Mouse (Mus musculus) kidney, embryonic 16.5 days (tissue): ENCODE measurements at regions not wholly inside any gene's neighbourhood (a gene's known extent, or its start where the extent isn't known, plus 50 kb on each side); places are given as distances from the start of the nearest gene placed in this dataset.
"Not testable (repeated sequence)": the region's sequence is repeated elsewhere in the genome, so short reads cannot be mapped to it uniquely, and the experiment has no call there.

Experiments used
- ATAC-seq: fragments of 200-750 bp; cut with Nextera tagmentation; 2 replicates; pipeline ENCODE4 v1.8.0; 2017; ENCODE audit warnings: moderate TSS enrichment; ENCODE audit not compliant: low FRiP score, low TSS enrichment
- H3K27ac ChIP-seq: fragments of 300-500 bp; sonication (generic); 2 replicates; pipeline ENCODE4 v1.5.1; 2014; ENCODE audit warnings: low read length
- H3K27me3 ChIP-seq: fragments of 300-500 bp; sonication (generic); 2 replicates; pipeline ENCODE4 v1.6.1; 2014; ENCODE audit warnings: low read length, control low read depth, mixed read lengths; ENCODE audit not compliant: insufficient read depth
- H3K36me3 ChIP-seq: fragments of 300-500 bp; sonication (generic); 2 replicates; pipeline ENCODE4 v1.6.1; 2014; ENCODE audit warnings: low read length, control low read depth, mixed read lengths; ENCODE audit not compliant: insufficient read depth
- H3K4me1 ChIP-seq: fragments of 300-500 bp; sonication (generic); 2 replicates; pipeline ENCODE4 v1.6.1; 2014; ENCODE audit warnings: low read length, control low read depth, mixed read lengths; ENCODE audit not compliant: insufficient read depth
- H3K4me2 ChIP-seq: fragments of 300-500 bp; sonication (generic); replicated peaks from 2 replicates; pipeline ENCODE4 v1.6.1; 2014; ENCODE audit warnings: low read depth, low read length
- H3K4me3 ChIP-seq: fragments of 300-500 bp; sonication (generic); 2 replicates; pipeline ENCODE4 v1.5.1; 2014; ENCODE audit warnings: mild to moderate bottlenecking, low read length
- H3K9ac ChIP-seq: fragments of 300-500 bp; sonication (generic); replicated peaks from 2 replicates; pipeline ENCODE4 v1.6.1; 2014; ENCODE audit warnings: low read length
- H3K9me3 ChIP-seq: fragments of 300-500 bp; sonication (generic); 2 replicates; pipeline ENCODE4 v1.6.1; 2016; ENCODE audit warnings: low read length, control low read depth
- WGBS: fragments of 180-500 bp; shearing (Covaris S2); extraction: QIAGEN DNeasy Blood & Tissue Kit; methylation state at CpG from one replicate; pipeline ENCODE4 v1.1.7; 2014; 5-methylcytosine and 5-hydroxymethylcytosine counted together

DNA sequence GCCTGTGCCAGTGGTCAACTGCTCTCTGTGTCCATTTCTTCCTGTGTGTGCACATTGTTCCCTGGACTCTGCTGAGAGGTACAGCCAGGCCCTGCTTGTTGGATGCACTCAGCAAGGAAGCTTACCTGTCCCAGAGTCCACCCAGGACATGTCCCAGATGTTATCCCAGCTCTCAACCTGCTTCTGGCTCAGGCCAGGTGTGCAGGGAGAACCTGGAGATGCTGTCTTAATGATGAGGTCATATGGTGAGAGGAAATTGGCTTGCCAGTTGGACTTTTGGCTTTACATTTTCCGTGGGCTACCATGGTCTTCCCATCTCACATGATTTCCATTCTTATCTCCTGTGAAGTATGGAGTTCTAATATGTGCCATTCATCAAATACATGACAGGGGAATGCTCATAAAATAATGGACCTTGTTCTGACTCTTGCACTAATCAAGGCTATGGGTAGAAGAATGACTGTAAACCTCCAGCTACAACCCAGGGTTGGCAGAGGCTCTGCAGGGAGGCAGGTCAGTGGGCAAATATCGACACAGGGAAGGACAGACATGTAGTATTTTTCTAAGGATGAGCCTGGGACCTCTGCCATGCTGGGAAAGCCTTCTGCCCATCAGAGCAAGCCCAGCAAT, 289.9 kb upstream of the 3110018I06Rik start:
- Histone ChIP-seq H3K4me2 (no peak overlapping the region), H3K27me3 (no peaks in the 10 kb centered on the region), H3K27ac (no peak overlapping the region), H3K4me1 (no peaks in the 10 kb centered on the region), H3K36me3 (no peaks in the 10 kb centered on the region), H3K9ac (no peak overlapping the region), H3K4me3 (no peak overlapping the region), H3K9me3 (no peaks in the 10 kb centered on the region)
- WGBS, result 75% methylated on average over 2 of the region's 2 CpGs
- ATAC-seq, result no peak

DNA sequence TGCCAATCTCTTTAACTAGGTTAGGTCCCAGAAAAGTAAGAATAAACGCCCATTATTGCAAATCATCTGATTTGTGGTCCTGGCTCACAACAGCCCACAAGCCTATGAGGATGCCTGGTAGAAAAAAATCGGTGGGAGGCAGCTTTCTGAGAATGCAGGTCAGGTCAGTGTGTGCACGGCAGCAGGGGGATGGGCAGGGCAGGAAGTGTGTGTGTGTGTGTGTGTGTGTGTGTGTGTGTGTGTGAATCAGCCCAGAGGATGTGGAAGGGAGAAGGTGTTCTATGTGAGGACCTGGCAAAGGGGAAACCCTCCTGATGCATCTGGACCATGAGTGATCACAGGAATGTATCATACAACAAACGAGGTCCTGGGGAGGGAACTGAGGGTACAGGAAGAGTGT, 287.5 kb upstream of the 3110018I06Rik start:
- Histone ChIP-seq H3K27ac (no peak overlapping the region), H3K4me1 (no peaks in the 10 kb centered on the region), H3K9ac (no peak overlapping the region), H3K4me3 (no peak overlapping the region), H3K9me3 (no peaks in the 10 kb centered on the region), H3K36me3 (no peaks in the 10 kb centered on the region), H3K27me3 (no peaks in the 10 kb centered on the region), H3K4me2 (no peak overlapping the region)
- WGBS, result 52% methylated on average over 4 of the region's 4 CpGs
- ATAC-seq, result no peak

DNA sequence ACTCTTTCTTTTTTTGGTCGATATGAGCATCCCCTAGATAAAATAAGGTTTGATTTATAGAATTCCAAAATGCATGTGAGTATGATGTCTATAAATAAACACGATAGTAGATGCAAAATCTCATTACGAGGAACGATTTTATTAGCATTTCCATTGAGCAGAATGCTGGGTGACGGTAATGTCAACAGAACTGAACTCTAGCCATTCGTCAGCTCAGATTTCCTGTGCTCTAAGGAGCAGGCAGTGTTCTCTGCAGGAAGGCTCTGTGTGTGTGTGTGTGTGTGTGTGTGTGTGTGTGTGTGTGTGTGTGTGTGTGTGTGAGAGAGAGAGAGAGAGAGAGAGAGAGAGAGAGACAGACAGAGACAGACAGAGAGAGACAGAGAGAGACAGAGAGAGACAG, 279.6 kb upstream of the 3110018I06Rik start:
- H3K4me1 ChIP-seq, H3K27me3 ChIP-seq, H3K36me3 ChIP-seq, H3K27ac ChIP-seq, H3K9ac ChIP-seq, ATAC-seq, H3K4me2 ChIP-seq, H3K4me3 ChIP-seq, H3K9me3 ChIP-seq: not testable (repeated sequence)
- 31% methylated on average over 6 of the region's 6 CpGs for WGBS

DNA sequence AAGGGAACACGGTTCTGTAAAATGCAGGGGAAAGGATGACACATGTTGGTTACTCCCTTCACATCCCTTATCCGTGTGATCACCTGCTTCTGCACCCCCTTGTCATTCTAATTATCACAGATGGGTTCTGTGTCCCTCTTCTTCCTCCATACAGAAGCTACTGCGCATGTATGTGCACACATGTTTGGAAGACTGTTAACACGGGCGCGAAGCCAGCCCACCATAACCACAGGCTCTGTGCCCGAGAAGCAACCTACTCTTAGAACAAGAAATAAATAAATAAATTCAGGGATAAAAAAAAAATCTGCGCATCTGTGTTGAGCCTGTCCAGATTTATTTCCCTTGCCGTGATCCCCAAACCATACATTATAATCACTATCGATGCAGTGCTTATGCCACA, 275.6 kb upstream of the 3110018I06Rik start:
- Histone ChIP-seq H3K36me3 (no peaks in the 10 kb centered on the region), H3K27ac (no peak overlapping the region), H3K9ac (no peak overlapping the region), H3K27me3 (no peaks in the 10 kb centered on the region), H3K9me3 (no peaks in the 10 kb centered on the region), H3K4me1 (no peaks in the 10 kb centered on the region), H3K4me2 (no peak overlapping the region), H3K4me3 (no peak overlapping the region)
- no peak for ATAC-seq
- WGBS, result 93% methylated on average over 10 of the region's 10 CpGs

- Histone ChIP-seq H3K4me2 (no peak overlapping the region), H3K36me3 (no peaks in the 10 kb centered on the region), H3K27ac (no peak overlapping the region), H3K4me1 (no peaks in the 10 kb centered on the region), H3K9me3 (no peaks in the 10 kb centered on the region), H3K9ac (no peak overlapping the region), H3K4me3 (no peak overlapping the region), H3K27me3 (no peaks in the 10 kb centered on the region)
- ATAC-seq, result no peak
- WGBS, result 67% methylated on average over 8 of the region's 8 CpGs
Observed at GRCm38 (mm10) chr12:107216119-107216518, 272.3 kb upstream of the 3110018I06Rik start.

- H3K4me3 ChIP-seq, result no peak overlapping the region
- 72% methylated on average over 7 of the region's 7 CpGs for whole genome bisulfite sequencing
- H3K4me1 ChIP-seq, result no peaks in the 10 kb centered on the region
- H3K36me3 ChIP-seq, result no peaks in the 10 kb centered on the region
- no peak overlapping the region for H3K9ac ChIP-seq
- H3K27ac ChIP-seq, result peak overlapping the region; percentile 26; the same call in 1 of the 2 replicates
- H3K9me3 ChIP-seq, result no peaks in the 10 kb centered on the region
- no peak overlapping the region for H3K4me2 ChIP-seq
- no peaks in the 10 kb centered on the region for H3K27me3 ChIP-seq
- no peak for ATAC-seq
Observed at GRCm38 (mm10) chr12:107221276-107221970, 267.0 kb upstream of the 3110018I06Rik start.

GRCm38 (mm10) chr12:107222106-107222505, 266.3 kb upstream of the 3110018I06Rik start:
- H3K4me2 ChIP-seq, result no peak overlapping the region
- H3K9ac ChIP-seq, result no peak overlapping the region
- no peak overlapping the region for H3K4me3 ChIP-seq
- H3K36me3 ChIP-seq, result no peaks in the 10 kb centered on the region
- no peak overlapping the region for H3K27ac ChIP-seq
- H3K27me3 ChIP-seq, result no peaks in the 10 kb centered on the region
- ATAC-seq, result no peak
- peaks cover 4% of the 10 kb centered on the region for H3K9me3 ChIP-seq
- WGBS, result 68% methylated on average over 7 of the region's 7 CpGs
- no peaks in the 10 kb centered on the region for H3K4me1 ChIP-seq

- no peak for ATAC-seq
- H3K4me2 ChIP-seq, result no peak overlapping the region
Observed at GRCm38 (mm10) chr12:107230097-107230496, 258.3 kb upstream of the 3110018I06Rik start.

GRCm38 (mm10) chr12:107231629-107232028, 256.8 kb upstream of the 3110018I06Rik start:
- no peak overlapping the region for H3K4me2 ChIP-seq
- H3K4me3 ChIP-seq, result no peak overlapping the region
- H3K27me3 ChIP-seq, result no peaks in the 10 kb centered on the region
- no peak for ATAC-seq
- no peak overlapping the region for H3K9ac ChIP-seq
- H3K27ac ChIP-seq, result no peak overlapping the region
- WGBS, result 16% methylated on average over 1 of the region's 1 CpGs
- no peaks in the 10 kb centered on the region for H3K36me3 ChIP-seq
- no peaks in the 10 kb centered on the region for H3K4me1 ChIP-seq
- H3K9me3 ChIP-seq, result peaks cover 5% of the 10 kb centered on the region

More at GRCm38 (mm10) chr12:107230097-107230496, 258.3 kb upstream of the 3110018I06Rik start:
- 86% methylated on average over 3 of the region's 3 CpGs for WGBS
- Histone ChIP-seq H3K4me3 (no peak overlapping the region), H3K4me1 (no peaks in the 10 kb centered on the region), H3K36me3 (no peaks in the 10 kb centered on the region), H3K27ac (no peak overlapping the region), H3K9ac (no peak overlapping the region), H3K9me3 (peaks cover 5% of the 10 kb centered on the region), H3K27me3 (no peaks in the 10 kb centered on the region)

DNA sequence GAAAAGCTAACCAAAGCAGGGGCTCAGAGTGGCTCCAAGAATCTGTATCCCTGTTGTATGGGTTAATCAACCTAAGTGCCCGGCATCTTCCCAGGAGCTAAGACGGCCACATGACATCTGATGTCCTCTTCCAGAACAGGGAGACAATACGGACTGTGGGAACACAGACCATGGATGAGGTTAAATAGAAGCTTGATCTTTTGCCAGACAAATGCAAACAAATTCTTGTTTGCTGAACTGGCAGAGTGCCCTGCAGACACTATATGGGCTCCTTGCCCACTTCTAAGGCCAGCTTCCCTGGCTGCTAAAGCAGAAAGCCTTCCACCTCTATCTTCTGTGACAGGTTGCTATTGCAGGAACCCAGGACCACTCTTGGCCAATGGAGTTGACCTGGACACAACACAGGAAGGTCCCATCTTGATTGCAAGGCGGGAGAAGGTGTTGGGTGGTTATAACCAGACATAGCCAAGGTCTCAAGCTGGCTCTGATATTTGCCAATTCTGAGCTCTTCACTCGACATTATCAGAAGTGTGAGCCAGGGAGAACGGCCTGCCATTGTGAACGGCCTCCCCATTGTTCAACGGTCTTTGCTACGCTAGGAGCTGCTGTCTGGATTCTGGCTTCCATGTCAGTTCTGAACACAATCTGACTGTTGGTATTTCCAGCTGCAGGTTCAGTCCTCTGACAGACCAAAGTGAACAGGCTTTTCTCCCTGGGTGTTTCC, 237.5 kb upstream of the 3110018I06Rik start:
- ATAC-seq, result no peak

More for the DNA sequence above, 237.5 kb upstream of the 3110018I06Rik start:
- H3K9me3 ChIP-seq, result no peaks in the 10 kb centered on the region
- no peaks in the 10 kb centered on the region for H3K36me3 ChIP-seq
- WGBS, result 81% methylated on average over 9 of the region's 9 CpGs
- H3K27ac ChIP-seq, result no peak overlapping the region
- H3K4me3 ChIP-seq, result no peak overlapping the region
- H3K27me3 ChIP-seq, result no peaks in the 10 kb centered on the region
- H3K4me2 ChIP-seq, result no peak overlapping the region
- H3K9ac ChIP-seq, result no peak overlapping the region
- H3K4me1 ChIP-seq, result no peaks in the 10 kb centered on the region
